7 mouse cellular contexts compared by ENCODE assay signal in the genomic region with DNA sequence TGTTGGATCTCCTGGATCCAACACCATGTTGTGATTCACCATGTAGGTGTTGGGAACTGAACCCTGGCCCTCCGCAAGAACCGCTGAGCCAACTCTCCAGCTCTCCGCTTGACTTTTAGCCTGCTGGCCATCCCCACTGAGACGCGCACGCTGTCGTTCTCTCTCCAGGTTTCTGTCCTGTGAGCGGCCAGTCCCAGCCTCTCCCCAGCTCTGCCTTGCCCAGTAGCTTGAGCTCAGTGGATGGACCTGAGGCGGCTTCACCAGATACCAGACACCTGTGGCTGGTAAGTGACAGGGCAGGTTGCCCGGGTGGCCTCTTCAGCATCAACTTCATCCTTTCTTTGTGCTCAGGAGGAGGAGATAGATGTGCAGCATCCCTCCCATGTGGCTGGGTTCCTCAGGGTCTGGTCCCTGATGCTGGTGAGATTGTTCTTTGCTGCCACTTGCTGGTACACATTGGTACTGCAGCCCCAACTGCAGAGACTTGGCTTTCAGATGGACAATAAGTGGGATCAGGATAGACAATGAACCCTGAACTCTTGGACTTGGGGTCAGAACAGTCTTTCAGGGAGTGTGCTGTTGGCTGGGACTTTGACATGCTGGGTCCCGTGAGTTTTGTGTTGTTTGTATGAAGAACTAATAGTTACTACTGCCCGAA. TPM values are rescaled to one million over a fixed set of nuclear protein-coding genes. Genes with fewer than 3 reads are reported as not detected.
DNase-seq lines count a peak whose midpoint lies in the region; ATAC-seq lines count a peak whose summit lies in the region.

No protein-coding gene starts in this region.

- no peak overlapping the region for H3K27ac ChIP-seq in intestine, embryonic 15.5 days
- no peak overlapping the region for H3K27ac ChIP-seq in midbrain, embryonic 11.5 days (ENCODE audit: low read depth, low read length)

- ATAC-seq in intestine, embryonic 15.5 days = peak; percentile 51
- peak; percentile 77 for ATAC-seq in midbrain, embryonic 11.5 days (ENCODE audit: low FRiP score)

- H3K4me2 ChIP-seq in intestine, embryonic 15.5 days (replicated peaks) = no peak overlapping the region
- H3K4me2 ChIP-seq in midbrain, embryonic 11.5 days = no peak overlapping the region

- H3K36me3 ChIP-seq in intestine, embryonic 15.5 days = no peaks in the 10 kb centered on the region
- no peaks in the 10 kb centered on the region; the same call in 1 of the 2 replicates for H3K36me3 ChIP-seq in midbrain, embryonic 11.5 days (ENCODE audit: control insufficient read depth, insufficient read depth, low read length)

- H3K27me3 ChIP-seq in intestine, embryonic 15.5 days (replicated peaks) = no peaks in the 10 kb centered on the region
- no peaks in the 10 kb centered on the region for H3K27me3 ChIP-seq in midbrain, embryonic 11.5 days (ENCODE audit: control insufficient read depth, insufficient read depth, low read length)

- no peaks in the 10 kb centered on the region for H3K4me1 ChIP-seq in intestine, embryonic 15.5 days (replicated peaks)
- no peaks in the 10 kb centered on the region; the same call in 1 of the 2 replicates for H3K4me1 ChIP-seq in midbrain, embryonic 11.5 days (ENCODE audit: control insufficient read depth, insufficient read depth, low read length)

- peak; percentile 68 for DNase-seq in ZHBTc4 (ENCODE audit: low read depth, low spot score)
- peak; percentile 88 to 92 for DNase-seq in cerebellum, postnatal 10 days
- peak; percentile 40 to 77 for DNase-seq in frontal cortex, postnatal 10 days (ENCODE audit: low spot score in 2 of 2)
- DNase-seq in left cerebral cortex, postnatal 10 days (ENCODE audit: extremely low spot score in 1 of 2, low spot score in 2 of 2) = peak; percentile 77 to 79
- DNase-seq in midbrain, embryonic 11.5 days (ENCODE audit: low spot score, missing footprints) = peak; percentile 100
- DNase-seq in skeletal muscle tissue, adult 2 months (ENCODE audit: low read depth, low spot score) = peak; percentile 36

- intact Hi-C loops in left cerebral cortex, postnatal 10 days (cut with DNase I) = loop anchor here (5.0 to 10.0 kb wide), 2 partner anchors 44 to 106 kb away; a partner anchor contains a TSS

- WGBS in intestine, embryonic 15.5 days = 41% methylated on average over 12 of the region's 12 CpGs
- 37% methylated on average over 12 of the region's 12 CpGs for WGBS in midbrain, embryonic 11.5 days

- no peak overlapping the region for H3K4me3 ChIP-seq in intestine, embryonic 15.5 days (replicated peaks)
- no peak overlapping the region for H3K4me3 ChIP-seq in midbrain, embryonic 11.5 days (ENCODE audit: low read depth, low read length)

- H3K9ac ChIP-seq in intestine, embryonic 15.5 days = no peak overlapping the region
- H3K9ac ChIP-seq in midbrain, embryonic 11.5 days (ENCODE audit: low read length) = no peak overlapping the region

- no peaks in the 10 kb centered on the region for H3K9me3 ChIP-seq in intestine, embryonic 15.5 days
- no peaks in the 10 kb centered on the region for H3K9me3 ChIP-seq in midbrain, embryonic 11.5 days (ENCODE audit: control insufficient read depth, low read length)

RNA-seq across cellular contexts. Expression of a gene that starts 12.3 kb away (rescaled TPM):
- polyA plus RNA-seq in intestine, embryonic 15.5 days (2015; fragmentation: Nextera tagmentation; extraction: Ambion mirVana) = 147 and 170 TPM in 2 replicates
- total RNA-seq in left cerebral cortex, postnatal 10 days (2021) = 100 to 1,000 TPM; 498 to 558 TPM
- polyA plus RNA-seq in midbrain, embryonic 11.5 days (2014; fragmentation: Nextera tagmentation; extraction: Ambion mirVana) = 171 and 181 TPM in 2 replicates

RNA-seq across cellular contexts. Expression of a gene that starts 28.7 kb away (rescaled TPM):
- polyA plus RNA-seq in intestine, embryonic 15.5 days (2015; fragmentation: Nextera tagmentation; extraction: Ambion mirVana) = 3.9 and 4.4 TPM in 2 replicates
- total RNA-seq in left cerebral cortex, postnatal 10 days (2021) = 10 to 100 TPM; 16.2 to 17.4 TPM
- polyA plus RNA-seq in midbrain, embryonic 11.5 days (2014; fragmentation: Nextera tagmentation; extraction: Ambion mirVana) = 9.2 and 13.2 TPM in 2 replicates

RNA-seq across cellular contexts. Expression of a gene that starts 42.8 kb away (rescaled TPM):
- 19.5 and 21.8 TPM in 2 replicates for polyA plus RNA-seq in intestine, embryonic 15.5 days (2015; fragmentation: Nextera tagmentation; extraction: Ambion mirVana)
- total RNA-seq in left cerebral cortex, postnatal 10 days (2021) = 1 to 10 TPM; 4.0 to 4.1 TPM
- polyA plus RNA-seq in midbrain, embryonic 11.5 days (2014; fragmentation: Nextera tagmentation; extraction: Ambion mirVana) = 31.5 and 33.1 TPM in 2 replicates

RNA-seq across cellular contexts. Expression of a gene that starts 45.7 kb away (rescaled TPM):
- polyA plus RNA-seq in intestine, embryonic 15.5 days (2015; fragmentation: Nextera tagmentation; extraction: Ambion mirVana) = 0.04 TPM in 1 of 2 replicates, not detected in the other
- not detected for total RNA-seq in left cerebral cortex, postnatal 10 days (2021)
- 0.06 and 0.12 TPM in 2 replicates for polyA plus RNA-seq in midbrain, embryonic 11.5 days (2014; fragmentation: Nextera tagmentation; extraction: Ambion mirVana)

RNA-seq across cellular contexts. Expression of a gene that starts 50.0 kb away (rescaled TPM):
- polyA plus RNA-seq in intestine, embryonic 15.5 days (2015; fragmentation: Nextera tagmentation; extraction: Ambion mirVana) = 59.1 and 63.8 TPM in 2 replicates
- 1,000 to 10,000 TPM; 1,287 to 1,390 TPM for total RNA-seq in left cerebral cortex, postnatal 10 days (2021)
- 777 and 840 TPM in 2 replicates for polyA plus RNA-seq in midbrain, embryonic 11.5 days (2014; fragmentation: Nextera tagmentation; extraction: Ambion mirVana)

Comparison
In these comparisons a context has a peak if more than half of its experiments do, and no peak if none do; other contexts are left out.
1. DNase-seq: peak in every context shown above with its lines; median percentile 100 in midbrain, embryonic 11.5 days; 90 in cerebellum, postnatal 10 days; 78 in left cerebral cortex, postnatal 10 days; 68 in ZHBTc4; 58 in frontal cortex, postnatal 10 days; 36 in skeletal muscle tissue, adult 2 months.